Comparison of ENCODE assay signal across 8 mouse cellular contexts in the genomic region with DNA sequence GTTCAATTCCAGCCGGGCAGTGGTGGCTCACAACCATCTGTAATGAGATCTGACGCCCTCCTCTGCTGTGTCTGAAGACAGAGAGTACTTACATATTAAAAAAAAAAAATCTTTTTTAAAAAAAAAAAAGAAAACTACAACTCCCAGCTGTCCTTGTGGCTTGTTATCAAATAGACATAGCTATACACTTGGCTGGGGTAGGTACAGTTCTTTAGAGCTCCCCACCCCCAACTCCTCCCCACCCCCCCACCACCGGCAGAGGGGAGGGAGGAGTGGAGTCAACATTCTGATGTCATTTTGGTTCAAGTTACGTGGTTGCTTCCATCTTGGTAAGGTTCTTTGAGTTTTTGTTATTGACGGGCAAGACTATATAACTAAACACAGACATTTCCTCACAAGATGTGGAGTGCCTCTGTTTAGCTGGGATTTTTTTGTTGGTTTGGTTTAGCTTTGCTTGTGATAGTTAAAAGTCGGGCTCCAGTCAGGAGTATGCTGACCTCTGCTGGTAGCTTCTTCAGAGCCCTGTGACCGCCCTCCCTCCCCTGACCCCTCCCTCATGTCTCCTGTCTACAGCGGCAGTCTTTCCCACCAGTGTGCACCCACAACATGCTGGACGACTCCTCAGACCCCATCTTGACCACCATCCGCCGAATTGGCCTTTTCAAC. TPM values are rescaled to one million over a fixed set of nuclear protein-coding genes. Genes with fewer than 3 reads are reported as not detected.
DNase-seq lines count a peak whose midpoint lies in the region; ATAC-seq and TF ChIP-seq lines count a peak whose summit lies in the region.
"Had no signal": no experiment of that assay in that cellular context is flagged by ENCODE, and none has a peak within 500 bp of the region (broad histone marks: within the 10 kb centered on the region; RNA-seq: fewer than 3 reads in every experiment).

No protein-coding gene starts in this region.

- no peak for DNase-seq in midbrain, embryonic 10.5 days (ENCODE audit: low spot score)
- DNase-seq in ovary, postnatal 36 days (ENCODE audit: low spot score), result no peak
- DNase-seq in cerebellum, adult 11 months, result no peak

- H3K27me3 ChIP-seq in midbrain, embryonic 10.5 days (ENCODE audit: low read depth, poor library complexity, severe bottlenecking), result no peaks in the 10 kb centered on the region
- H3K27me3 ChIP-seq in midbrain, embryonic 15.5 days (replicated peaks), result no peaks in the 10 kb centered on the region
- H3K27me3 ChIP-seq in kidney, embryonic 16.5 days (ENCODE audit: insufficient read depth, low read length), result no peaks in the 10 kb centered on the region

- H3K4me3 ChIP-seq in midbrain, embryonic 10.5 days, result 0 out of 2 replicates have a peak overlapping the region, but pooled peaks have one; percentile 0
- no peak overlapping the region for H3K4me3 ChIP-seq in midbrain, embryonic 15.5 days
- no peak overlapping the region for H3K4me3 ChIP-seq in bone marrow, adult 2 months (replicated peaks; ENCODE audit: control insufficient read depth, low read depth, low read length)
- no peak overlapping the region for H3K4me3 ChIP-seq in kidney, embryonic 16.5 days (ENCODE audit: low read length)

- no peak overlapping the region for H3K9ac ChIP-seq in midbrain, embryonic 15.5 days
- H3K9ac ChIP-seq in kidney, embryonic 16.5 days (replicated peaks; ENCODE audit: low read length), result no peak overlapping the region

- no peak overlapping the region for H3K27ac ChIP-seq in midbrain, embryonic 10.5 days (replicated peaks)
- H3K27ac ChIP-seq in midbrain, embryonic 15.5 days, result no peak overlapping the region
- no peak overlapping the region for H3K27ac ChIP-seq in bone marrow, adult 2 months (ENCODE audit: control insufficient read depth, insufficient read depth, low read depth, low read length, poor library complexity)
- no peak overlapping the region for H3K27ac ChIP-seq in kidney, embryonic 16.5 days (ENCODE audit: low read length)

- 40% methylated on average over 11 of the region's 11 CpGs for WGBS in midbrain, embryonic 10.5 days
- 44% methylated on average over 11 of the region's 11 CpGs for WGBS in midbrain, embryonic 15.5 days
- 41% methylated on average over 11 of the region's 11 CpGs for WGBS in bone marrow, adult 2 months
- WGBS in kidney, embryonic 16.5 days, result 40% methylated on average over 11 of the region's 11 CpGs

- ATAC-seq in midbrain, embryonic 15.5 days (replicated peaks), result no peak
- ATAC-seq in kidney, embryonic 16.5 days (ENCODE audit: low FRiP score, low TSS enrichment), result peak; percentile 33; the same call in 1 of the 2 replicates
- peak; percentile 45 for ATAC-seq in megakaryocyte, adult 5-6 weeks (ENCODE audit: poor library complexity, severe bottlenecking)

- H3K4me1 ChIP-seq in midbrain, embryonic 10.5 days, result peaks cover 5% of the 10 kb centered on the region; the same call in 1 of the 2 replicates
- no peaks in the 10 kb centered on the region for H3K4me1 ChIP-seq in midbrain, embryonic 15.5 days
- no peaks in the 10 kb centered on the region for H3K4me1 ChIP-seq in bone marrow, adult 2 months (ENCODE audit: control insufficient read depth, insufficient read depth, low read length)
- H3K4me1 ChIP-seq in kidney, embryonic 16.5 days (ENCODE audit: insufficient read depth, low read length), result peaks cover 6% of the 10 kb centered on the region; the same call in 1 of the 2 replicates

- H3K9me3 ChIP-seq in midbrain, embryonic 10.5 days (replicated peaks), result no peaks in the 10 kb centered on the region
- no peaks in the 10 kb centered on the region for H3K9me3 ChIP-seq in midbrain, embryonic 15.5 days
- H3K9me3 ChIP-seq in kidney, embryonic 16.5 days (ENCODE audit: low read length), result no peaks in the 10 kb centered on the region

- peak; percentile 49 for TF ChIP-seq CTCF in bone marrow, adult 2 months (IDR thresholded peaks at IDR 0.05; ENCODE audit: control insufficient read depth, insufficient read depth, low read length)

- peaks cover 74% of the 10 kb centered on the region for H3K36me3 ChIP-seq in midbrain, embryonic 10.5 days
- H3K36me3 ChIP-seq in midbrain, embryonic 15.5 days (replicated peaks), result peaks cover 7% of the 10 kb centered on the region
- peaks cover 57% of the 10 kb centered on the region for H3K36me3 ChIP-seq in kidney, embryonic 16.5 days (ENCODE audit: insufficient read depth, low read length)

- TF ChIP-seq POLR2A in bone marrow, adult 2 months (IDR thresholded peaks at IDR 0.05; ENCODE audit: borderline replicate concordance, control insufficient read depth, low read depth, low read length), result no peak

- H3K4me2 ChIP-seq in midbrain, embryonic 15.5 days, result no peak overlapping the region
- H3K4me2 ChIP-seq in kidney, embryonic 16.5 days (replicated peaks; ENCODE audit: low read depth, low read length), result no peak overlapping the region

RNA-seq across cellular contexts. Expression of a gene that starts 9.6 kb away (rescaled TPM):
- 202 and 222 TPM in 2 replicates for polyA plus RNA-seq in midbrain, embryonic 10.5 days (2016; fragmentation: Nextera tagmentation; extraction: Ambion mirVana)
- 107 and 117 TPM in 2 replicates for polyA plus RNA-seq in midbrain, embryonic 15.5 days (2015; fragmentation: Nextera tagmentation; extraction: Ambion mirVana)
- 61.4 and 66.3 TPM in 2 replicates for polyA plus RNA-seq in bone marrow, adult 2 months (2011; ENCODE audit: insufficient read depth, insufficient read length, low replicate concordance, missing spikeins)
- polyA plus RNA-seq in kidney, embryonic 16.5 days (2015; fragmentation: Nextera tagmentation; extraction: Ambion mirVana), result 164 and 173 TPM in 2 replicates
- 48.6 and 51.6 TPM in 2 replicates for total RNA-seq in megakaryocyte, adult 5-6 weeks (2015)
- total RNA-seq in megakaryocyte, adult 5-6 weeks (2017), result 52.9 and 60.2 TPM in 2 replicates

RNA-seq across cellular contexts. Expression of a gene that starts 12.2 kb away (rescaled TPM):
- 5,695 and 6,139 TPM in 2 replicates for polyA plus RNA-seq in midbrain, embryonic 10.5 days (2016; fragmentation: Nextera tagmentation; extraction: Ambion mirVana)
- 6,021 and 6,209 TPM in 2 replicates for polyA plus RNA-seq in midbrain, embryonic 15.5 days (2015; fragmentation: Nextera tagmentation; extraction: Ambion mirVana)
- polyA plus RNA-seq in bone marrow, adult 2 months (2011; ENCODE audit: insufficient read depth, insufficient read length, low replicate concordance, missing spikeins), result 2,067 and 2,131 TPM in 2 replicates
- polyA plus RNA-seq in kidney, embryonic 16.5 days (2015; fragmentation: Nextera tagmentation; extraction: Ambion mirVana), result 5,149 and 5,628 TPM in 2 replicates
- 2,869 and 3,213 TPM in 2 replicates for total RNA-seq in megakaryocyte, adult 5-6 weeks (2015)
- 1,589 and 1,786 TPM in 2 replicates for total RNA-seq in megakaryocyte, adult 5-6 weeks (2017)

RNA-seq across cellular contexts. Expression of a gene that starts 12.8 kb away (rescaled TPM):
- 41.7 and 41.9 TPM in 2 replicates for polyA plus RNA-seq in midbrain, embryonic 10.5 days (2016; fragmentation: Nextera tagmentation; extraction: Ambion mirVana)
- 21.0 and 22.7 TPM in 2 replicates for polyA plus RNA-seq in midbrain, embryonic 15.5 days (2015; fragmentation: Nextera tagmentation; extraction: Ambion mirVana)
- 11.3 and 17.4 TPM in 2 replicates for polyA plus RNA-seq in bone marrow, adult 2 months (2011; ENCODE audit: insufficient read depth, insufficient read length, low replicate concordance, missing spikeins)
- 51.1 and 51.7 TPM in 2 replicates for polyA plus RNA-seq in kidney, embryonic 16.5 days (2015; fragmentation: Nextera tagmentation; extraction: Ambion mirVana)
- total RNA-seq in megakaryocyte, adult 5-6 weeks (2015), result 9.8 and 10.6 TPM in 2 replicates
- 7.2 and 8.8 TPM in 2 replicates for total RNA-seq in megakaryocyte, adult 5-6 weeks (2017)

RNA-seq across cellular contexts. Expression of a gene that starts 19.2 kb away (rescaled TPM):
- polyA plus RNA-seq in midbrain, embryonic 10.5 days (2016; fragmentation: Nextera tagmentation; extraction: Ambion mirVana), result 240 and 265 TPM in 2 replicates
- polyA plus RNA-seq in midbrain, embryonic 15.5 days (2015; fragmentation: Nextera tagmentation; extraction: Ambion mirVana), result 257 and 261 TPM in 2 replicates
- polyA plus RNA-seq in bone marrow, adult 2 months (2011; ENCODE audit: insufficient read depth, insufficient read length, low replicate concordance, missing spikeins), result 71.8 and 143 TPM in 2 replicates
- 172 and 182 TPM in 2 replicates for polyA plus RNA-seq in kidney, embryonic 16.5 days (2015; fragmentation: Nextera tagmentation; extraction: Ambion mirVana)
- total RNA-seq in megakaryocyte, adult 5-6 weeks (2015), result 24.6 and 25.0 TPM in 2 replicates
- 31.8 and 37.4 TPM in 2 replicates for total RNA-seq in megakaryocyte, adult 5-6 weeks (2017)

RNA-seq across cellular contexts. Expression of a gene that starts 26.8 kb away (rescaled TPM):
- not detected in 2 replicates for polyA plus RNA-seq in midbrain, embryonic 10.5 days (2016; fragmentation: Nextera tagmentation; extraction: Ambion mirVana)
- 0.45 and 0.63 TPM in 2 replicates for polyA plus RNA-seq in midbrain, embryonic 15.5 days (2015; fragmentation: Nextera tagmentation; extraction: Ambion mirVana)
- polyA plus RNA-seq in bone marrow, adult 2 months (2011; ENCODE audit: insufficient read depth, insufficient read length, low replicate concordance, missing spikeins), result not detected in 2 replicates
- polyA plus RNA-seq in kidney, embryonic 16.5 days (2015; fragmentation: Nextera tagmentation; extraction: Ambion mirVana), result not detected in 2 replicates
- total RNA-seq in megakaryocyte, adult 5-6 weeks (2015), result not detected in 2 replicates
- not detected in 2 replicates for total RNA-seq in megakaryocyte, adult 5-6 weeks (2017)
- polyA plus RNA-seq: neural tube, embryonic 14.5 days had no signal
